Mouse (Mus musculus): Measurements from ENCODE around the gene Flt3l.
"Not testable (repeated sequence)": the region's sequence is repeated elsewhere in the genome, so short reads cannot be mapped to it uniquely, and the experiment has no call there.

Flt3l gene

GRCm38 (mm10) chr7:45123186-45123570, 13.1 kb downstream of the Flt3l start:
- peak in 1 of 2 experiments; percentile 59 for DNase-seq

- no peak for DNase-seq
Measured at GRCm38 (mm10) chr7:45122561-45123185, 13.6 kb downstream of the Flt3l start.

- no peak for DNase-seq
Measured at GRCm38 (mm10) chr7:45121966-45122365, 14.3 kb downstream of the Flt3l start.

GRCm38 (mm10) chr7:45121404-45121803, 14.8 kb downstream of the Flt3l start:
- DNase-seq, result peak; percentile 85 to 92

DNA sequence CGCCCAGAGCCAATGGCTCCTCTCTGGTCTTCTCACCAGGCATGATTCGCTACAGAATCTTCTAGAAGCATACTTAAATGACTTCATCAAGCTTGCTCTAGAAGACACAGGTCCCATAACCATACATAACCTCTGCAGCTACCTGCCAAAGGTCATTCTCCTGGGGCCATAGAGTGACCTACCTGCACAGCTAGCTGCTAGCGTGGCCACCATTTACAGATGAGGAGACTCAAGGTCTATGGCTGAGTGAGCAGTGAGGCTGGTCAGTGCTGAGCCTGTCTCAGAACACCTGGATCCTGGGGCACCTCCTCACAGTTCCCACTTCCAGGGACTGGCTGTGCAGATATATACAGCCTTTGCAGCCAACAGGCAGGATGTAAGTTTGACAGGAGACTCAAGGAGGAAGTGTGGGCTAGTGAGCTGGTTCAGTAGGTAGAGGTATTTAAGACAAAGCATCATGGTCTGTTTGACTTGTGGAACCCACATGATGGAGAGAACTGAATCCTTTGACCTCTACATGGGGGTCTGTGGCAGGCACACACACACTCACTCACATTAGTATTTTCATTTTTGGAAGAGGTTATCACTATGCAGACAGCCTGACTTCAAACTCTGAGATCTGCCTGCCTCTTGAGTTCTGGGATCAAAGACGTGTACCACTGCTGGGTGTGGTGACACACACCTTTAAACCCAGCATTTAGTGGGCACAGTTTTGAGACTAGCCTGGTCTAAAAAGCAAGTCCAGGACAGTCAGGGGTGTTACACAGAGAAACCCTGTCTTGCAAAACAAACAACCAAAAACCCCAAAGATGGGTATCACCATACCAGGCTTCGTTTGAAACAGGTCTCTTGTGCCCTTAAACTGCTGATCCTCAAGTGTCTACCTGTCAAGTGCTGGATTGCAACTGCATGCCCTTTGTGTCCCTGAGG, 16.2 kb downstream of the Flt3l start:
- no peak for DNase-seq

- DNase-seq, result no peak
Measured at GRCm38 (mm10) chr7:45118336-45118735, 17.9 kb downstream of the Flt3l start.

GRCm38 (mm10) chr7:45117566-45117965, 18.7 kb downstream of the Flt3l start:
- DNase-seq, result no peak

DNA sequence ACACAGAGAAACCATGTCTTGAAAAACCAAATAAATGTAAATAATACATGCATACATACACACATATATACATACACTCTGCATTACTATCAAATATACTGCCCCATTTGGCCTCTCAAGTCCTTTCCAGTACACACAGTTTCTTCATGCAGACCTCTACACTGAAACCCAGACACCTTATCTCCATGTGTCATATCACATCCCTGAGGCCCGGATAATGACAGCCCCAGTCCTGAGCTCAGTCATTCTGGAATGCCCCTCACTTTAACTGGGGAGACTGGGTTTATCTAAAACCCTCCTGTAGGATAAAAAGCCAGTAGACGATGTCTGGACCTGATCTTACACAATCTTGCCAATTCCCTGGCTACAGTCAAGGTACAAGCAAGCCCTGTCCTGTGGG, 22.8 kb downstream of the Flt3l start:
- DNase-seq, result no peak

DNA sequence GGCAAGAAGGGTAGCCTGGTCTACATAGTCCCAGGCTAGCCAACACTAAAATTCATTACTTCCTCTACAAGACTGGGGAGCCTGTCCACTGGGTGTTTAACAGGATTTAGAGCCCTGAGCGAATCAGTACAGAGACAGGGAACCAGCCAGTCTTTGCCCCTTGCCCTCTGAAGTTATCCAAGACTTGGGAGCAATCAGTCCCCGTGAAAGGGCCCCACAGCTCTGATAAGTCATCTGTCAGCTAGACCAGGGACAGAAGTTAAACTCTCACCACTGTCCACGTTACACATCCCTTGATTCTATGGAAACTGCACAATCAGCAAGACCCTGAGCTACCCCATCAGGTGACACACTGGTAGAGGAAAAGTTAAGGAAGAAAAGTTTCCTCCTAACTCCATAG, 23.7 kb downstream of the Flt3l start:
- DNase-seq, result no peak

- no peak for DNase-seq
Measured at GRCm38 (mm10) chr7:45111940-45112339, 24.3 kb downstream of the Flt3l start.

GRCm38 (mm10) chr7:45110089-45110488, 26.1 kb downstream of the Flt3l start:
- DNase-seq, result not testable (repeated sequence)

DNA sequence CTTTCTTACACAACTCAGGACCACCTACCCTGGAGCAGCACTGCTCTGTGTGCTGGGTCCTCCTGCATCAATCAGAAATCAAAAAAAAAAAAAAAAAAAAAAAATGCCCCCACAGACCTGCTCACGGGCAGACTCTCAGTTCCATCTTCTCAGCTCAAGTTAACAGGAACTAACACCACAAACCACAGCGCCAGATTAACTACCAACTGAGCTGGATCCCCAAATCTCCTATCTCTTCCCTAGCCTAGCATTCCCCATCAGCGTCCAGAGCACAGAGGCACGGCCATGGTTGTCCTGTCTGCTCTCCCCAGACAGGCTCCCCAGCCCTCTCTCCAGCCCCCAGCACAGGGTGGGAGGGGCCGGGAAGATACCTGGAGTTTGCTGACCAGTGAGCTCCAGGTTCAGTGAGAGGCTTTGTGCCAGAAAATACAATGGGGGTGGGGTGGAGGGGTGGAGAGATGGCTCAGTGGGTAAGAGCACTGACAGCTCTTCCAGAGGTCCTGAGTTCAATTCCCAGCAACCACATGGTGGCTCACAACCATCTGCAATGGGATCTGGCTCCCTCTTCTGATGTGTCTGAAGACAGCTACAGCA, 29.1 kb downstream of the Flt3l start:
- DNase-seq, result no peak

DNA sequence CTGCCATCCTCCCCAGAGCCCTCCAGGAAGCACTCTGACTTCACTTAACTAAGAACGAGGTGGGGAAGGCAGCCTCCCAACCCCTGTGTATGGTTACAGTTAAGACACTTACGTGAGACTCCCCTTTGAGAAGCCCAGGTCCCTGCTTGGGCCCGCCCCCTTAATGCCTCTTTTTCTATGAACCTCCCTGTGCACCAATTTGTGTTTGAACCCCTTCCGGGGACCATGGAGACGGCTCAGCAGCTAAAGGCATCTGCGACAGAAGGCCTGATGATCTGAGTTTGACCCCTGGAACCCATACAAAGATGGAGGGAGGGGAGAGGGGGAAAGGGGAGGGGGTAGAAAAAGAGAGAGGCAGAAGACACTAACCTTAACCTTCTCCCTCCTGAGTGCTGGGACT, 29.8 kb downstream of the Flt3l start:
- no peak for DNase-seq

GRCm38 (mm10) chr7:45105491-45105890, 30.7 kb downstream of the Flt3l start:
- no peak for DNase-seq

DNA sequence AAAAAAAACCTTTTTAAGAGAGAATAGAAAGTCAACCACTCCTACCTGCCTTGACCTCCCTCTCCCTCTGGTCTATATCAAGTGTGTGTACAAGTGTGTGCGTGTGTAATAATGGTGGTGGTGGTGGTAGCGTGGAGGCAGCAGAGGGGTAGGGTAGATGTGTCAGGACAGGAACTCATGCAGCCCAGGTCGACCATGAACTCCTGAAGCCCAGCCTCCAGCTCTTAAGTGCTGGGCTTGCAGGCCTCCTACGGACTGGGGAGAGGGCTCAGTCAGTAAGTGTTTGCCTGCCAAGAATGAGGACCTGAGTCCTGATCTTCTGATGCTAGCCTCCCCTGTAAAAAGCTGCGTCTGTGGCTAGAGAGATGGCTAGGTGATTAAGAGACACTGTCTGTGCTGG, 31.3 kb downstream of the Flt3l start:
- no peak for DNase-seq

DNA sequence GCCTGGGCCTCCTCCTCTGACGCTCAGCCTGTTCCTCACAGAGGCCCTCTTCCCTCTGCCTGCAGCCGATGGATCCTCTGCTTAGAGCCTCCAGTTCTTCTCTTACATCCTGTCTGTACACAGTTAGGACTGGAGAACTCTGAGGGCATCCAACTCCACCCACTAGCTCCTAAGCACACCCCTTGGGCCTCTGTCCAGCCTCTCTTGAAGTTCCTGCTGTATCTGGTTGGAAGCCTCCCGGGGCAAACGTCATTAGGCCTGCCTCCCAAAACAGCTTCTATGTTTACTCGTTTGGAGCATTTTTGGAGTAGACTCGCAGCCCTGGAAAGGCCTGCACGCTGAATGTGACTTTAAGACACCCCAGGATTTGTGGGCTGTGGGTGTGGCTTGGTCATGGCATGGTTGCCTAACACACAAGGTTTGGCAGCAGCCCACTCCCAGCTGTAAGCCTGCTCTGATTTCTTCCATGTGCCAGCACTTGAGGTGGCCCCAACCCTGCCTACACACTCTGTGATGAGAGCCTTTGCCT, 32.5 kb downstream of the Flt3l start, which contains the start of gene Fcgrt:
Gene Fcgrt, minus strand, starts transcription at position 200 of the 529 bp plus-strand sequence.
- DNase-seq, result no peak

DNA sequence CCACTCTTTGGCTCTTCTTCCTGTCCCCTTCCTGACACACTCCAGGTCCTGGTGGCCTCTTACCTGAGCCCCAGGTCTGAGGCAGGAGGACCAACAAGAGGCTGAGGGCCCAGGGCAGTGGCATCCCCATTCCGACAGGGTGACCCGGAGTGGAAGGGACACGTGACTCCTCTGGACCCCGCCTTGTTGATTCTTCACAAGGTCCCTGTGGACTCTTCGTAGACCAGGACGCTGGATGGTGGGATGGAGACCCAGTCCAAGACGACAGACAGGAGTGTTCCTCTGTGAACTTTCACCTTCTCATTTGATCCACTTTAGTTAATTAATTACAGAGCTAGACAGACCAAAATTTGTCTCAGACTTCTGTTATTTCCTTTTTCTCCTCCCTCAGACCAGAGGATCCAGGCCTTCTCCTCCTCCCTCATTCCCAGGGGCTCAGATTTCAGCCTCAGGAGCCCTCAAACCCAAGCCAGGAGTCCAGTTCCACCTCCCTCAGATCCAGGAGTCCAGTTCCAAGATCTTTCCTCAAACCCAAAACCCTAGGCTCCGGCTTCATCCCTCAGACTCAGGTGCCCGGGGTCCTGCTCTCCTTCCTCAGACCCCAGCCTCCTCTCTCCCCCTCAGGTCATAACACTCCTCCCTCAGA, 33.2 kb downstream of the Flt3l start:
- DNase-seq, result no peak

DNA sequence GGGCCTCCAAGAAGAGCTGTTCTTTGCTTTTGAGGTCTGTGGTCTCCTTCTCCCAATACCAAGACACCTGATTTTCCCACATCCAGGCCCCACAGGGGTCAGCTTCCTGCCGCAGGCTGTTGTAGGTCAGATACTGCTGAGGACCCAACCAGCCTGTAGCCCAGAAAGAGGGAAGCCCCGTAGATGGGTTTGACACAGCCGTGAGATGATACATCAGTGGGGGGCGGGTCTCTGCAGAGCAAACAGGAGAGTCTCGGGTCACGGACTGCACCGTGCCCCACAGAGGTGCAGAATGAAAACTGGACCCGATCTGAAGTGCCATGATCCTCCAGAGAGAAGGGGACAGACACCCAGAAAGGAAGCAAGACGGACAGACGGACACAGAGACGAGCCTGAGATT, 33.8 kb downstream of the Flt3l start:
- no peak for DNase-seq

DNA sequence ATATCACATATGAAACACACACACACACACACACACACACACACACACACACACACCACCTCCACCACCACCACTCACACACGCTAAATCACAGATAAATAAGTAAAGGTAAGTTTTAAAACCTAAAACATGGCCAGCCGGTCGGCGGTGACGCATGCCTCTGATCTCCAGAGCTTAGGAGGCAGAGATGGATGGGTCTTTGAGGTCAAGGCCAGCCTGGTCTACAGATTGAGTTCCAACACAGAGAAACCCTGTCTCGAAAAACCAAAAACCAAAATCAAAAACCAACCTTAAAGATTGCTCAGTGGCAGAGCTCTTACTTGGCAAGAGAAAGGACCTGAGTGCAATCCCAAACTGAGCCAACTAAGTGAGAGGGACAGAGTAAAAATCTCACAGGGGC, 36.2 kb downstream of the Flt3l start:
- no peak for DNase-seq

- no peak for DNase-seq
Measured at GRCm38 (mm10) chr7:45098541-45099240, 37.5 kb downstream of the Flt3l start.

DNA sequence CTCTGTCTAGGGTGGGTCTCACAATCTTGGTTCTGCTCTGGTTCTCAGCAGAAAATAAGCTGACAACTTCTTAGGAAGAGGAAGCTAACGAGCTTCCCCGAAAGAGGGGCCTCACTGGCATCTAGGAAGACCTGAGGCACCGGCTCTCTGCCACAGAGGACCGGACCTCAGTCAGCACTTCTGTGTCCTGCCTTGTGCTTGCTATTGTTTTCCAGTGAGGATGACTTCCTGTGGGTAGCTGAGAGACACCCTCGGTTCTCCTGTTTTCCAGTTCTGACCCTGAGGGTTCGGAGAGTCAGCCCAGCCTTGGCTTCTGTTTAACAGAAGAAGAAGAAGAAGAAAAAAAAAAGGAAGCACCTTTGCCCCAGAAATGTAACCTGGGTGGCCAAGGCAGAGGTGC, 38.8 kb downstream of the Flt3l start:
- DNase-seq, result no peak

GRCm38 (mm10) chr7:45095965-45096364, 40.3 kb downstream of the Flt3l start:
- not testable (repeated sequence) for DNase-seq

Data from thymus, postnatal 36 days (tissue).